Mouse (Mus musculus): ENCODE measurements at regions not wholly inside any gene's neighbourhood (a gene's known extent, or its start where the extent isn't known, plus 50 kb on each side); places are given as distances from the start of the nearest gene placed in this dataset.
A peak's percentile ranks its signal among the peaks of the same experiment; 100 is the strongest.

DNA sequence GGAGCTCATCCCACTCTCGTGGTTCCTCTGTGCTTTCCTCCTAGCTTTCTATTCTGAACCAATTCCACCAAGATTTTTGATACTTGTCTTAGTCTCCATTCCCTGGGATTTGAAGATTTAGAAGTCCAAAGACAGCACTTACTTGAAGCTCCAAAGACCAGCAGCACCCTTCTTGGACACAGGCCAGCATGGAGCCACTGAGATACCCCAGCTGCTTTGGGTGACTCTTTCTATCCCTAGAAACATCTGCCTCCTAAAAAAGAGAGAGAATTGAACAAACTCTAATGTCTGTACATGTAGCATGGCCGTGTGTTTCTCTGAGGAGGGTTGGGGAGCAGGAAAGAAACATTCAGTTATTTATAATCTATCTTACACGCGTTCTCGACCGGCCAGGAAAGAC is 235.5 kb downstream of the Snx19 start:
- WGBS, result 85% methylated on average over 6 of the region's 6 CpGs
- no peak for DNase-seq (ENCODE audit: low spot score)
- no peak for TF ChIP-seq CTCF (IDR thresholded peaks at IDR 0.05; ENCODE audit: low read depth)
- no peak for TF ChIP-seq EP300 (IDR thresholded peaks at IDR 0.05; ENCODE audit: low read depth)

GRCm38 (mm10) chr9:30653961-30654360 is 227.1 kb downstream of the Snx19 start:
- no peaks in the 10 kb centered on the region for H3K9me3 ChIP-seq (replicated peaks; ENCODE audit: control insufficient read depth, low read length)
- WGBS, result 81% methylated on average over 5 of the region's 5 CpGs
- no peak for DNase-seq (ENCODE audit: low spot score)
- no peak for ATAC-seq (ENCODE audit: insufficient read depth, low read depth)
- no peaks in the 10 kb centered on the region for H3K27me3 ChIP-seq (ENCODE audit: control insufficient read depth, insufficient read depth, low read length)
- no peak overlapping the region for H3K9ac ChIP-seq (replicated peaks; ENCODE audit: low read depth, low read length)
- no peak overlapping the region for H3K4me3 ChIP-seq (ENCODE audit: low read depth, low read length)
- H3K27ac ChIP-seq (ENCODE audit: low read depth), result no peak overlapping the region
- no peaks in the 10 kb centered on the region for H3K4me1 ChIP-seq (ENCODE audit: control insufficient read depth, insufficient read depth)
- no peak overlapping the region for H3K4me2 ChIP-seq (ENCODE audit: low read depth, low read length)
- TF ChIP-seq EP300 (IDR thresholded peaks at IDR 0.05; ENCODE audit: low read depth), result no peak
- no peak for TF ChIP-seq CTCF (IDR thresholded peaks at IDR 0.05; ENCODE audit: low read depth)
- no peaks in the 10 kb centered on the region for H3K36me3 ChIP-seq (replicated peaks; ENCODE audit: control insufficient read depth, insufficient read depth, low read length)

More for the DNA sequence above, 235.5 kb downstream of the Snx19 start:
- H3K9me3 ChIP-seq (replicated peaks; ENCODE audit: control insufficient read depth, low read length), result peaks cover 6% of the 10 kb centered on the region
- H3K4me3 ChIP-seq (ENCODE audit: low read depth, low read length), result no peak overlapping the region
- H3K4me1 ChIP-seq (ENCODE audit: control insufficient read depth, insufficient read depth), result no peaks in the 10 kb centered on the region
- no peak overlapping the region for H3K27ac ChIP-seq (ENCODE audit: low read depth)
- H3K4me2 ChIP-seq (ENCODE audit: low read depth, low read length), result no peak overlapping the region
- no peaks in the 10 kb centered on the region for H3K27me3 ChIP-seq (ENCODE audit: control insufficient read depth, insufficient read depth, low read length)
- no peak overlapping the region for H3K9ac ChIP-seq (replicated peaks; ENCODE audit: low read depth, low read length)
- no peaks in the 10 kb centered on the region for H3K36me3 ChIP-seq (replicated peaks; ENCODE audit: control insufficient read depth, insufficient read depth, low read length)
- ATAC-seq (ENCODE audit: insufficient read depth, low read depth), result no peak

DNA sequence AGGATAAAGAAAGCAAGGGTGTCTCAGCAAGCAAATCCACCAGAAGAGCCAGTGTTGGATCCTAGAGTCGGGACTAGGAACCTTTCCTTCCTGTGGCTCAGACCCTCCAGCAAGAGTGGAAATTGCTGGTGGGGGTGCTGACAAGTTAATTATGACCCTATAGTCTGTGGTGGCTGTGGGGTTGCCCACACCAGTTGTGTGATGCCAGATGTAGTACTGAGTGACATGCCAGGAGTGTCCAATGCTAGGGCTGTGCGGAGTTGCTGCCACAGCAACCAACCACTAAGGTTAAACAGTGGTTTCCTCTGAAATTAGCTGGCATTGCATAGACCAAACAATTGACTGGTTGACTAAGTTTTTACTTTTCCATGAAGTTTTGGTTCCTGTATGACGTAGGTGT is 226.3 kb downstream of the Snx19 start:
- Histone ChIP-seq H3K4me3 (ENCODE audit: low read depth, low read length) (no peak overlapping the region), H3K9me3 (replicated peaks; ENCODE audit: control insufficient read depth, low read length) (no peaks in the 10 kb centered on the region), H3K4me1 (ENCODE audit: control insufficient read depth, insufficient read depth) (no peaks in the 10 kb centered on the region), H3K4me2 (ENCODE audit: low read depth, low read length) (no peak overlapping the region), H3K36me3 (replicated peaks; ENCODE audit: control insufficient read depth, insufficient read depth, low read length) (no peaks in the 10 kb centered on the region), H3K27me3 (ENCODE audit: control insufficient read depth, insufficient read depth, low read length) (no peaks in the 10 kb centered on the region), H3K27ac (ENCODE audit: low read depth) (no peak overlapping the region), H3K9ac (replicated peaks; ENCODE audit: low read depth, low read length) (no peak overlapping the region)
- ATAC-seq (ENCODE audit: insufficient read depth, low read depth), result no peak
- WGBS, result 92% methylated on average over 3 of the region's 3 CpGs
- no peak for DNase-seq (ENCODE audit: low spot score)
- no peak for TF ChIP-seq CTCF (IDR thresholded peaks at IDR 0.05; ENCODE audit: low read depth)
- no peak for TF ChIP-seq EP300 (IDR thresholded peaks at IDR 0.05; ENCODE audit: low read depth)

DNA sequence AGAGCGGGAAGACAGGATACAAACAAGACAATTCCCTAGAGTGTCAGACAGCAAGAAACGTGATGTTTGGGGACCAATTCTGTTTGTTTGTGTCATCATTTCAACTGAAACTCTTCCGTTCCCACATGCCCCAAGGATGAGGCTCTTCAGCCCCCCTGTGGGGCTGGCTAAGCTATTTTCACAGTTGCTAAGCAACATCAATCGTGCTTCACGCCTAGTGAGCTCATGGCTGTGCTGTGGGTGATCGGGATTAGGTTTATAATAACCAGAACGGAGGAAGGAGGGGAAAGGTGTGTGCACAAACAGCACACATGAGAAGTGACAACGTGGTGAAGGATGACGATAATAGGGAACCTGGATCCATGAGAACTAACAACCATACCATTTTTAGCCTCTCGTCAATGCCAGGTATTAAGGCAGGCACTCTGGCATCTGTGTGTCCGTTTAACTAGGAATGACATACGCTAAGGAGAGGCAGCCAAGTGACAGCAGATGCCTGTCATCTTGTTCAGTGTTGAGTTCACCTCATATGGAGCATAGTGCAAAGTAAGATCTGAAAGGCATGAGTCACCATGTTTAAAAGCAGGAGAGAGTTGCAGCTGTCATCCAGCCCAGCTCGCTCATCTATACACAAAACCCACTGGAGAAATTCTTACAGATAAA is 222.6 kb downstream of the Snx19 start:
- no peak overlapping the region for H3K9ac ChIP-seq (replicated peaks; ENCODE audit: low read depth, low read length)
- no peak overlapping the region for H3K4me3 ChIP-seq (ENCODE audit: low read depth, low read length)
- H3K27ac ChIP-seq (ENCODE audit: low read depth), result no peak overlapping the region
- H3K4me2 ChIP-seq (ENCODE audit: low read depth, low read length), result no peak overlapping the region
- TF ChIP-seq EP300 (IDR thresholded peaks at IDR 0.05; ENCODE audit: low read depth) (no peak), CTCF (IDR thresholded peaks at IDR 0.05; ENCODE audit: low read depth) (no peak)
- ATAC-seq (ENCODE audit: insufficient read depth, low read depth), result peak; percentile 20; the same call in 1 of the 2 replicates
- no peak for DNase-seq (ENCODE audit: low spot score)
- 61% methylated on average over 13 of the region's 13 CpGs for whole genome bisulfite sequencing
- H3K9me3 ChIP-seq (replicated peaks; ENCODE audit: control insufficient read depth, low read length), result no peaks in the 10 kb centered on the region
- no peaks in the 10 kb centered on the region for H3K36me3 ChIP-seq (replicated peaks; ENCODE audit: control insufficient read depth, insufficient read depth, low read length)
- no peaks in the 10 kb centered on the region for H3K4me1 ChIP-seq (ENCODE audit: control insufficient read depth, insufficient read depth)
- no peaks in the 10 kb centered on the region for H3K27me3 ChIP-seq (ENCODE audit: control insufficient read depth, insufficient read depth, low read length)

DNA sequence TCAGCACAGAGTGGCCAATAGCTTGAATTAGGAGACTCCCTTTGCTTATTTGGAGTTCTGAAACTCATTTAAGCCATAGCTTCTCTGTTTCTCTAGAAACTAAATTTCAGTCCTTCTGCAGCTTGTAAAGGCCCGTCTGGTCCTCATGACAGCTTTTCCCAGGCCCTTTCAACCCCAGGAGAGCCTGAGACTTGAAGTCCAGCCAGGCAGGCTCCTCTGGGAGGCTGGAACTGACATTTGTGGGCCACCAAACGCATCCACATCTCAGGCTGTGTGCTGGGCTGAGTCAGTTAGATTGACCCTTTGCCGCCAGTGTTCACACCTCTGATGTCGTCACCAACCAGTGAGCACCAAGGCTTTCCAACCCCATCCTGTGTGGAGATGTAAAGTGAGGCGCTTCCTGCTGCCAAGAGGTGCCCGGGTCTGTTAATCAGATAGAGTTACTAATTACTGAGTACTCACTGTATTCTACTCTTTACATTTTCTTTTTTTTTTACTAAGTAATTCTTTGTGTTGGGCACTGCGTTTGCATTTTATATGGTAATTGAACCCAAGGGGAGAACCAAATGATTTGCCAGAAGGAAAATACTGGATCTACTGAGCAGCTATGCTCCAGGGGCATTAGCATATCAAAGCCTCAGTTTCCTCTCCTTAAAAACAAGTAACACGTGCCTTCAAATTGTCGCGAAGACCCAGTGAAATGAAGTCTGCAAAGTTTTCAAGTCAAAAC is 207.0 kb downstream of the Snx19 start:
- no peaks in the 10 kb centered on the region for H3K9me3 ChIP-seq (replicated peaks; ENCODE audit: control insufficient read depth, low read length)
- no peak overlapping the region for H3K4me2 ChIP-seq (ENCODE audit: low read depth, low read length)
- H3K4me1 ChIP-seq (ENCODE audit: control insufficient read depth, insufficient read depth), result no peaks in the 10 kb centered on the region
- H3K36me3 ChIP-seq (replicated peaks; ENCODE audit: control insufficient read depth, insufficient read depth, low read length), result no peaks in the 10 kb centered on the region
- ATAC-seq (ENCODE audit: insufficient read depth, low read depth) (no peak), DNase-seq (ENCODE audit: low spot score) (no peak)
- no peak for TF ChIP-seq EP300 (IDR thresholded peaks at IDR 0.05; ENCODE audit: low read depth)
- no peak for TF ChIP-seq CTCF (IDR thresholded peaks at IDR 0.05; ENCODE audit: low read depth)
- no peaks in the 10 kb centered on the region for H3K27me3 ChIP-seq (ENCODE audit: control insufficient read depth, insufficient read depth, low read length)
- H3K27ac ChIP-seq (ENCODE audit: low read depth), result 0 out of 2 replicates have a peak overlapping the region, but pooled peaks have one; percentile 11
- H3K9ac ChIP-seq (replicated peaks; ENCODE audit: low read depth, low read length), result no peak overlapping the region
- H3K4me3 ChIP-seq (ENCODE audit: low read depth, low read length), result no peak overlapping the region
- 51% methylated on average over 10 of the region's 10 CpGs for WGBS
